Mouse (Mus musculus): ENCODE results near the gene Mb. TPM values are rescaled to one million over a fixed set of nuclear protein-coding genes. Genes with fewer than 3 reads are reported as not detected.

Gene Mb
- polyA plus RNA-seq, 1 experiment from 2014 or later = 0.35 TPM

- Histone ChIP-seq H3K27me3 (replicated peaks; ENCODE audit: control insufficient read depth, insufficient read depth, low read length) (no peaks in the 10 kb centered on the region), H3K36me3 (ENCODE audit: control insufficient read depth, insufficient read depth, low read length) (no peaks in the 10 kb centered on the region), H3K27ac (ENCODE audit: low read depth) (no peak overlapping the region), H3K4me1 (replicated peaks; ENCODE audit: control insufficient read depth, insufficient read depth, low read length) (peaks cover 8% of the 10 kb centered on the region; the same call in 1 of the 2 replicates), H3K4me2 (ENCODE audit: low read length) (no peak overlapping the region), H3K4me3 (ENCODE audit: low read depth, low read length) (no peak overlapping the region), H3K9me3 (ENCODE audit: control insufficient read depth, low read length) (no peaks in the 10 kb centered on the region), H3K9ac (ENCODE audit: low read length) (no peak overlapping the region)
- 82% methylated on average over 4 of the region's 4 CpGs for WGBS
- no peak for ATAC-seq (replicated peaks; ENCODE audit: low FRiP score, low TSS enrichment, low read depth)
- DNase-seq (ENCODE audit: low spot score) = no peak
These were observed 70.7 kb downstream of the Mb start for GRCm38 (mm10) chr15:76979799-76980198.

- no peak for ATAC-seq (replicated peaks; ENCODE audit: low FRiP score, low TSS enrichment, low read depth)
- H3K27me3 ChIP-seq (replicated peaks; ENCODE audit: control insufficient read depth, insufficient read depth, low read length) = no peaks in the 10 kb centered on the region
- H3K4me3 ChIP-seq (ENCODE audit: low read depth, low read length) = no peak overlapping the region
- WGBS = 49% methylated on average over 5 of the region's 5 CpGs
- DNase-seq (ENCODE audit: low spot score) = no peak
- no peaks in the 10 kb centered on the region for H3K36me3 ChIP-seq (ENCODE audit: control insufficient read depth, insufficient read depth, low read length)
- no peak overlapping the region for H3K4me2 ChIP-seq (ENCODE audit: low read length)
- H3K9ac ChIP-seq (ENCODE audit: low read length) = no peak overlapping the region
- H3K27ac ChIP-seq (ENCODE audit: low read depth) = peak overlapping the region; percentile 4; the same call in 1 of the 2 replicates
- H3K9me3 ChIP-seq (ENCODE audit: control insufficient read depth, low read length) = no peaks in the 10 kb centered on the region
- H3K4me1 ChIP-seq (replicated peaks; ENCODE audit: control insufficient read depth, insufficient read depth, low read length) = peaks cover 11% of the 10 kb centered on the region; the same call in 1 of the 2 replicates
These were observed 73.9 kb downstream of the Mb start for GRCm38 (mm10) chr15:76976619-76977018.

- H3K36me3 ChIP-seq (ENCODE audit: control insufficient read depth, insufficient read depth, low read length) = no peaks in the 10 kb centered on the region
- H3K27me3 ChIP-seq (replicated peaks; ENCODE audit: control insufficient read depth, insufficient read depth, low read length) = no peaks in the 10 kb centered on the region
- 5% methylated on average over 26 of the region's 31 CpGs for WGBS
- peak overlapping the region; percentile 65 for H3K4me2 ChIP-seq (ENCODE audit: low read length)
- peak overlapping the region; percentile 78 for H3K9ac ChIP-seq (ENCODE audit: low read length)
- peak overlapping the region; percentile 55 for H3K4me3 ChIP-seq (ENCODE audit: low read depth, low read length)
- H3K4me1 ChIP-seq (replicated peaks; ENCODE audit: control insufficient read depth, insufficient read depth, low read length) = peaks cover 11% of the 10 kb centered on the region; the same call in 1 of the 2 replicates
- H3K27ac ChIP-seq (ENCODE audit: low read depth) = peak overlapping the region; percentile 78
- peak; percentile 86 for ATAC-seq (replicated peaks; ENCODE audit: low FRiP score, low TSS enrichment, low read depth)
- peak; percentile 96 for DNase-seq (ENCODE audit: low spot score)
- no peaks in the 10 kb centered on the region for H3K9me3 ChIP-seq (ENCODE audit: control insufficient read depth, low read length)
These were observed 76.4 kb downstream of the Mb start for GRCm38 (mm10) chr15:76973855-76974651.

GRCm38 (mm10) chr15:76973272-76973854 is 77.1 kb downstream of the Mb start:
- Histone ChIP-seq H3K27me3 (replicated peaks; ENCODE audit: control insufficient read depth, insufficient read depth, low read length) (no peaks in the 10 kb centered on the region), H3K36me3 (ENCODE audit: control insufficient read depth, insufficient read depth, low read length) (no peaks in the 10 kb centered on the region), H3K27ac (ENCODE audit: low read depth) (no peak overlapping the region), H3K4me2 (ENCODE audit: low read length) (peak overlapping the region; percentile 65), H3K9me3 (ENCODE audit: control insufficient read depth, low read length) (no peaks in the 10 kb centered on the region), H3K9ac (ENCODE audit: low read length) (no peak overlapping the region), H3K4me3 (ENCODE audit: low read depth, low read length) (peak overlapping the region; percentile 55), H3K4me1 (replicated peaks; ENCODE audit: control insufficient read depth, insufficient read depth, low read length) (peaks cover 11% of the 10 kb centered on the region; the same call in 1 of the 2 replicates)
- WGBS = 27% methylated on average over 8 of the region's 8 CpGs
- DNase-seq (ENCODE audit: low spot score) (no peak), ATAC-seq (replicated peaks; ENCODE audit: low FRiP score, low TSS enrichment, low read depth) (no peak)

- no peak overlapping the region for H3K4me2 ChIP-seq (ENCODE audit: low read length)
- WGBS = 88% methylated on average over 4 of the region's 4 CpGs
- H3K4me1 ChIP-seq (replicated peaks; ENCODE audit: control insufficient read depth, insufficient read depth, low read length) = peaks cover 11% of the 10 kb centered on the region; the same call in 1 of the 2 replicates
- no peak overlapping the region for H3K4me3 ChIP-seq (ENCODE audit: low read depth, low read length)
- no peak overlapping the region for H3K9ac ChIP-seq (ENCODE audit: low read length)
- no peaks in the 10 kb centered on the region for H3K36me3 ChIP-seq (ENCODE audit: control insufficient read depth, insufficient read depth, low read length)
- H3K27ac ChIP-seq (ENCODE audit: low read depth) = no peak overlapping the region
- no peaks in the 10 kb centered on the region for H3K27me3 ChIP-seq (replicated peaks; ENCODE audit: control insufficient read depth, insufficient read depth, low read length)
- ATAC-seq (replicated peaks; ENCODE audit: low FRiP score, low TSS enrichment, low read depth) (no peak), DNase-seq (ENCODE audit: low spot score) (no peak)
- no peaks in the 10 kb centered on the region for H3K9me3 ChIP-seq (ENCODE audit: control insufficient read depth, low read length)
These were observed 77.8 kb downstream of the Mb start for GRCm38 (mm10) chr15:76972661-76973060.

Other genes with a start within 250 kb of the Mb start
- gene Zfp251, start 179.2 kb downstream of the Mb start, polyA plus RNA-seq (2014; fragmentation: Nextera tagmentation; extraction: Ambion mirVana) = 20.1 and 21.6 TPM in 2 replicates
- gene Zfp7, start 171.4 kb downstream of the Mb start, polyA plus RNA-seq (2014; fragmentation: Nextera tagmentation; extraction: Ambion mirVana) = 11.6 and 11.8 TPM in 2 replicates
- gene Gm49527, start 171.3 kb downstream of the Mb start, polyA plus RNA-seq (2014; fragmentation: Nextera tagmentation; extraction: Ambion mirVana) = 0.38 TPM in 1 of 2 replicates, not detected in the other
- gene Zfp647, start 125.2 kb downstream of the Mb start, polyA plus RNA-seq (2014; fragmentation: Nextera tagmentation; extraction: Ambion mirVana) = 13.7 and 15.5 TPM in 2 replicates
- 64.2 and 72.7 TPM in 2 replicates for gene 1110038F14Rik, start 102.2 kb downstream of the Mb start, polyA plus RNA-seq (2014; fragmentation: Nextera tagmentation; extraction: Ambion mirVana)
- gene Apol6, start 5.9 kb downstream of the Mb start, polyA plus RNA-seq (2014; fragmentation: Nextera tagmentation; extraction: Ambion mirVana) = 0.58 and 0.84 TPM in 2 replicates